ENCODE assay signal across 10 mouse cellular contexts in genomic region chr13:37045005-37045404, GRCm38 (mm10). TPM values are rescaled to one million over a fixed set of nuclear protein-coding genes. Genes with fewer than 3 reads are reported as not detected.
A peak's percentile ranks its signal among the peaks of the same experiment; 100 is the strongest.
DNase-seq lines count a peak whose midpoint lies in the region; ATAC-seq and TF ChIP-seq lines count a peak whose summit lies in the region.
"Had no signal": no experiment of that assay in that cellular context is flagged by ENCODE, and none has a peak within 500 bp of the region (broad histone marks: within the 10 kb centered on the region; RNA-seq: fewer than 3 reads in every experiment).

No protein-coding gene starts in this region.

- no peak overlapping the region for H3K27ac ChIP-seq in neural tube, embryonic 11.5 days (ENCODE audit: low read depth, low read length)
- H3K27ac ChIP-seq in neural tube, embryonic 15.5 days (replicated peaks): no peak overlapping the region
- no peak overlapping the region for H3K27ac ChIP-seq in bone marrow macrophage, adult 2 months (ENCODE audit: insufficient read depth, low read depth, low read length)
- H3K27ac ChIP-seq: heart, embryonic 15.5 days; stomach, embryonic 15.5 days had no signal

- no peak overlapping the region for H3K9ac ChIP-seq in neural tube, embryonic 11.5 days (ENCODE audit: low read length)
- H3K9ac ChIP-seq in neural tube, embryonic 15.5 days (replicated peaks): no peak overlapping the region
- H3K9ac ChIP-seq: heart, embryonic 15.5 days; stomach, embryonic 15.5 days had no signal

- TF ChIP-seq POLR2A in bone marrow macrophage, adult 2 months (IDR thresholded peaks at IDR 0.05; ENCODE audit: borderline replicate concordance, low read depth, low read length): no peak

- H3K4me3 ChIP-seq in neural tube, embryonic 11.5 days (ENCODE audit: low read depth, low read length): no peak overlapping the region
- no peak overlapping the region for H3K4me3 ChIP-seq in neural tube, embryonic 15.5 days (replicated peaks)
- H3K4me3 ChIP-seq in bone marrow macrophage, adult 2 months (ENCODE audit: insufficient read depth, low read length): no peak overlapping the region
- H3K4me3 ChIP-seq: heart, embryonic 15.5 days; stomach, embryonic 15.5 days had no signal

- WGBS in neural tube, embryonic 11.5 days: 79% methylated on average over 3 of the region's 3 CpGs
- WGBS in neural tube, embryonic 15.5 days: 89% methylated on average over 3 of the region's 3 CpGs

- no peaks in the 10 kb centered on the region for H3K9me3 ChIP-seq in neural tube, embryonic 11.5 days (ENCODE audit: control insufficient read depth, low read length)
- H3K9me3 ChIP-seq in neural tube, embryonic 15.5 days (replicated peaks): no peaks in the 10 kb centered on the region
- H3K9me3 ChIP-seq: heart, embryonic 15.5 days; stomach, embryonic 15.5 days had no signal

- no peaks in the 10 kb centered on the region for H3K36me3 ChIP-seq in neural tube, embryonic 11.5 days (ENCODE audit: control insufficient read depth, insufficient read depth, low read length)
- H3K36me3 ChIP-seq in neural tube, embryonic 15.5 days: no peaks in the 10 kb centered on the region
- H3K36me3 ChIP-seq: heart, embryonic 15.5 days; stomach, embryonic 15.5 days had no signal

- H3K4me1 ChIP-seq in neural tube, embryonic 11.5 days (ENCODE audit: control insufficient read depth, insufficient read depth, low read length): no peaks in the 10 kb centered on the region
- no peaks in the 10 kb centered on the region for H3K4me1 ChIP-seq in neural tube, embryonic 15.5 days
- H3K4me1 ChIP-seq in bone marrow macrophage, adult 2 months (ENCODE audit: control insufficient read depth, insufficient read depth, low read length): peaks cover 3% of the 10 kb centered on the region; the same call in 1 of the 2 replicates
- H3K4me1 ChIP-seq: heart, embryonic 15.5 days; stomach, embryonic 15.5 days had no signal

- peak; percentile 13 for DNase-seq in gastrocnemius, postnatal 10 days
- no peak for DNase-seq in gastrocnemius, adult 18-20 months (ENCODE audit: low spot score)
- peak; percentile 16 for DNase-seq in neural tube, embryonic 11.5 days (ENCODE audit: low spot score)
- DNase-seq in Muller cell, postnatal 12 days (ENCODE audit: inconsistent ontology term): no peak
- DNase-seq in layer of hippocampus, adult 8-10 months (ENCODE audit: low spot score in 2 of 2): no peak

- H3K4me2 ChIP-seq in neural tube, embryonic 11.5 days (ENCODE audit: low read depth): no peak overlapping the region
- H3K4me2 ChIP-seq in neural tube, embryonic 15.5 days: no peak overlapping the region
- H3K4me2 ChIP-seq: heart, embryonic 15.5 days; stomach, embryonic 15.5 days had no signal

- TF ChIP-seq CTCF in bone marrow macrophage, adult 2 months (IDR thresholded peaks at IDR 0.05; ENCODE audit: low read depth, low read length): peak; percentile 42; the same call in 1 of the 2 replicates

- ATAC-seq in neural tube, embryonic 11.5 days (ENCODE audit: insufficient read depth, low FRiP score, low TSS enrichment): no peak
- no peak for ATAC-seq in neural tube, embryonic 15.5 days (ENCODE audit: low FRiP score)
- ATAC-seq in megakaryocyte-erythroid progenitor cell, adult 5-6 weeks (replicated peaks; ENCODE audit: low FRiP score, low TSS enrichment, poor library complexity, severe bottlenecking): 0 out of 2 replicates have a peak, but pooled peaks have one; percentile 47

- no peaks in the 10 kb centered on the region for H3K27me3 ChIP-seq in neural tube, embryonic 11.5 days (ENCODE audit: control insufficient read depth, insufficient read depth, low read length)
- H3K27me3 ChIP-seq in neural tube, embryonic 15.5 days (replicated peaks): no peaks in the 10 kb centered on the region
- H3K27me3 ChIP-seq: heart, embryonic 15.5 days; stomach, embryonic 15.5 days had no signal

RNA-seq across cellular contexts. Expression of gene F13a1, which starts 5.0 kb away (rescaled TPM):
- total RNA-seq in gastrocnemius, postnatal 10 days (2021): 10 to 100 TPM; 17.6 to 21.3 TPM
- 1 to 10 TPM; 5.5 to 8.4 TPM for total RNA-seq in gastrocnemius, adult 18-20 months (2021)
- polyA plus RNA-seq in neural tube, embryonic 11.5 days (2014; fragmentation: Nextera tagmentation; extraction: Ambion mirVana): 5.7 and 6.5 TPM in 2 replicates
- polyA plus RNA-seq in neural tube, embryonic 15.5 days (2015; fragmentation: Nextera tagmentation; extraction: Ambion mirVana): 12.6 and 15.7 TPM in 2 replicates
- 43.4 and 45.6 TPM in 2 replicates for polyA plus RNA-seq in bone marrow macrophage, adult 2 months (2012; ENCODE audit: insufficient read depth, insufficient read length, missing spikeins)
- 0.17 and 1.0 TPM in 2 replicates for total RNA-seq in megakaryocyte-erythroid progenitor cell, adult 5-6 weeks (2014; fragmentation: Nextera tagmentation)
- 0.53 and 0.94 TPM in 2 replicates for total RNA-seq in megakaryocyte-erythroid progenitor cell, adult 5-6 weeks (2017)
- total RNA-seq in layer of hippocampus, adult 8-10 months (2022): 1 to 10 TPM; 2.6 to 3.2 (median 3.0) TPM

Comparison
In these comparisons a context has a peak if more than half of its experiments do, and no peak if none do; other contexts are left out.
1. DNase-seq: peak in gastrocnemius, postnatal 10 days (single experiment) and neural tube, embryonic 11.5 days (single experiment); none in gastrocnemius, adult 18-20 months (single experiment), Muller cell, postnatal 12 days (single experiment) and layer of hippocampus, adult 8-10 months (0 of 2).